Mouse (Mus musculus) heart, embryonic 15.5 days (tissue): ENCODE measurements around the gene Misp. TPM values are rescaled to one million over a fixed set of nuclear protein-coding genes. Genes with fewer than 3 reads are reported as not detected.

Experiments used
- ATAC-seq: fragments of 200-750 bp; cut with Nextera tagmentation; replicated peaks from 2 replicates; pipeline ENCODE4 v1.8.0; 2017; ENCODE audit warnings: low read depth, moderate TSS enrichment; ENCODE audit not compliant: insufficient number of reproducible peaks, insufficient read depth, low FRiP score
- H3K27ac ChIP-seq: fragments of 300-500 bp; sonication (generic); 2 replicates; pipeline ENCODE4 v1.5.1; 2015; ENCODE audit warnings: mild to moderate bottlenecking, inconsistent platforms
- H3K27me3 ChIP-seq: fragments of 300-500 bp; sonication (generic); 2 replicates; pipeline ENCODE4 v1.6.1; 2015; ENCODE audit warnings: inconsistent platforms
- H3K36me3 ChIP-seq: fragments of 300-500 bp; sonication (generic); 2 replicates; pipeline ENCODE4 v1.6.1; 2015; ENCODE audit warnings: mild to moderate bottlenecking, inconsistent platforms
- H3K4me1 ChIP-seq: fragments of 300-500 bp; sonication (generic); replicated peaks from 2 replicates; pipeline ENCODE4 v1.6.1; 2015; ENCODE audit warnings: inconsistent platforms
- H3K4me2 ChIP-seq: fragments of 300-500 bp; sonication (generic); 2 replicates; pipeline ENCODE4 v1.6.1; 2015; ENCODE audit warnings: inconsistent platforms, mild to moderate bottlenecking, moderate library complexity
- H3K4me3 ChIP-seq: fragments of 300-500 bp; sonication (generic); 2 replicates; pipeline ENCODE4 v1.5.1; 2015; ENCODE audit warnings: mild to moderate bottlenecking, inconsistent platforms
- H3K9ac ChIP-seq: fragments of 300-500 bp; sonication (generic); 2 replicates; pipeline ENCODE4 v1.6.1; 2015; ENCODE audit warnings: mild to moderate bottlenecking, inconsistent platforms
- H3K9me3 ChIP-seq: fragments of 300-500 bp; sonication (generic); replicated peaks from 2 replicates; pipeline ENCODE4 v1.6.1; 2016; ENCODE audit warnings: inconsistent platforms
- WGBS: fragments of 180-500 bp; shearing (Covaris S2); methylation state at CpG from one replicate; pipeline ENCODE4 v1.1.7; 2015; ENCODE audit warnings: mixed read lengths; 5-methylcytosine and 5-hydroxymethylcytosine counted together
- polyA plus RNA-seq: library from polyadenylated mRNA; unstranded; fragments of >200 nt; fragmentation: Nextera tagmentation; extraction: Ambion mirVana; gene quantifications from 2 replicates; pipeline ENCODE4 v1.2.1, GENCODE M21; 2015

The Misp gene
- polyA plus RNA-seq, 1 experiment from 2014 or later: 0.81 TPM

GRCm38 (mm10) chr10:79795905-79796304 lies 24.9 kb upstream of the Misp start:
- Histone ChIP-seq H3K9ac (no peak overlapping the region), H3K27me3 (0 out of 2 replicates have a peak, but pooled peaks cover 5% of the 10 kb centered on the region), H3K4me3 (no peak overlapping the region), H3K36me3 (no peaks in the 10 kb centered on the region), H3K4me1 (peaks cover 28% of the 10 kb centered on the region), H3K9me3 (no peaks in the 10 kb centered on the region), H3K27ac (no peak overlapping the region), H3K4me2 (no peak overlapping the region)
- WGBS: 93% methylated on average over 3 of the region's 3 CpGs
- ATAC-seq: no peak

- Histone ChIP-seq H3K27me3 (0 out of 2 replicates have a peak, but pooled peaks cover 5% of the 10 kb centered on the region), H3K27ac (peak overlapping the region; percentile 11; the same call in 1 of the 2 replicates), H3K36me3 (no peaks in the 10 kb centered on the region), H3K9me3 (no peaks in the 10 kb centered on the region), H3K9ac (no peak overlapping the region), H3K4me3 (no peak overlapping the region), H3K4me1 (peaks cover 35% of the 10 kb centered on the region), H3K4me2 (no peak overlapping the region; the same call in 1 of the 2 replicates)
- ATAC-seq: no peak
- 34% methylated on average over 15 of the region's 15 CpGs for WGBS
Measured at GRCm38 (mm10) chr10:79797326-79797725, 23.5 kb upstream of the Misp start.

GRCm38 (mm10) chr10:79798289-79798928 lies 22.4 kb upstream of the Misp start:
- H3K4me3 ChIP-seq: no peak overlapping the region
- no peaks in the 10 kb centered on the region for H3K9me3 ChIP-seq
- no peak overlapping the region for H3K4me2 ChIP-seq
- peak overlapping the region; percentile 13; the same call in 1 of the 2 replicates for H3K27ac ChIP-seq
- H3K27me3 ChIP-seq: 0 out of 2 replicates have a peak, but pooled peaks cover 5% of the 10 kb centered on the region
- no peak overlapping the region for H3K9ac ChIP-seq
- H3K36me3 ChIP-seq: no peaks in the 10 kb centered on the region
- 78% methylated on average over 12 of the region's 12 CpGs for WGBS
- peaks cover 40% of the 10 kb centered on the region for H3K4me1 ChIP-seq
- no peak for ATAC-seq

GRCm38 (mm10) chr10:79800508-79800907 lies 20.3 kb upstream of the Misp start:
- no peak overlapping the region for H3K27ac ChIP-seq
- H3K36me3 ChIP-seq: no peaks in the 10 kb centered on the region
- no peaks in the 10 kb centered on the region for H3K27me3 ChIP-seq
- no peaks in the 10 kb centered on the region for H3K9me3 ChIP-seq
- peaks cover 32% of the 10 kb centered on the region for H3K4me1 ChIP-seq
- no peak for ATAC-seq
- no peak overlapping the region for H3K9ac ChIP-seq
- 85% methylated on average over 11 of the region's 11 CpGs for WGBS
- H3K4me3 ChIP-seq: no peak overlapping the region
- H3K4me2 ChIP-seq: no peak overlapping the region

GRCm38 (mm10) chr10:79801837-79802236 lies 19.0 kb upstream of the Misp start:
- H3K27me3 ChIP-seq: no peaks in the 10 kb centered on the region
- H3K9me3 ChIP-seq: no peaks in the 10 kb centered on the region
- H3K9ac ChIP-seq: no peak overlapping the region
- ATAC-seq: no peak
- peak overlapping the region; percentile 33; the same call in 1 of the 2 replicates for H3K27ac ChIP-seq
- H3K4me2 ChIP-seq: 0 out of 2 replicates have a peak overlapping the region, but pooled peaks have one; percentile 17
- no peaks in the 10 kb centered on the region for H3K36me3 ChIP-seq
- H3K4me3 ChIP-seq: no peak overlapping the region
- 29% methylated on average over 3 of the region's 3 CpGs for WGBS
- H3K4me1 ChIP-seq: peaks cover 39% of the 10 kb centered on the region

GRCm38 (mm10) chr10:79802331-79802971 lies 18.3 kb upstream of the Misp start:
- ATAC-seq: 0 out of 2 replicates have a peak, but pooled peaks have one; percentile 17
- Histone ChIP-seq H3K9me3 (no peaks in the 10 kb centered on the region), H3K4me1 (peaks cover 38% of the 10 kb centered on the region), H3K36me3 (no peaks in the 10 kb centered on the region), H3K4me2 (0 out of 2 replicates have a peak overlapping the region, but pooled peaks have one; percentile 17), H3K9ac (no peak overlapping the region; the same call in 1 of the 2 replicates), H3K4me3 (no peak overlapping the region), H3K27ac (peak overlapping the region; percentile 53), H3K27me3 (no peaks in the 10 kb centered on the region)
- 35% methylated on average over 11 of the region's 11 CpGs for whole genome bisulfite sequencing

GRCm38 (mm10) chr10:79803716-79804323 lies 17.0 kb upstream of the Misp start:
- Histone ChIP-seq H3K9me3 (no peaks in the 10 kb centered on the region), H3K27ac (peak overlapping the region; percentile 53; the same call in 1 of the 2 replicates), H3K4me3 (no peak overlapping the region; the same call in 1 of the 2 replicates), H3K27me3 (no peaks in the 10 kb centered on the region), H3K4me1 (peaks cover 38% of the 10 kb centered on the region), H3K4me2 (peak overlapping the region; percentile 34), H3K9ac (no peak overlapping the region), H3K36me3 (no peaks in the 10 kb centered on the region)
- no peak; the same call in 1 of the 2 replicates for ATAC-seq
- 20% methylated on average over 29 of the region's 29 CpGs for WGBS

- Histone ChIP-seq H3K9me3 (no peaks in the 10 kb centered on the region), H3K36me3 (peaks cover 4% of the 10 kb centered on the region; the same call in 1 of the 2 replicates), H3K27ac (peak overlapping the region; percentile 76), H3K9ac (no peak overlapping the region), H3K4me2 (peak overlapping the region; percentile 34; the same call in 1 of the 2 replicates), H3K4me1 (peaks cover 38% of the 10 kb centered on the region), H3K4me3 (peak overlapping the region; percentile 17; the same call in 1 of the 2 replicates), H3K27me3 (no peaks in the 10 kb centered on the region)
- ATAC-seq: peak; percentile 65
- WGBS: 34% methylated on average over 11 of the region's 11 CpGs
Measured at GRCm38 (mm10) chr10:79805636-79806035, 15.2 kb upstream of the Misp start.

- Histone ChIP-seq H3K9me3 (no peaks in the 10 kb centered on the region), H3K9ac (peak overlapping the region; percentile 9; the same call in 1 of the 2 replicates), H3K27ac (peak overlapping the region; percentile 74), H3K4me1 (peaks cover 38% of the 10 kb centered on the region), H3K27me3 (no peaks in the 10 kb centered on the region), H3K4me2 (peak overlapping the region; percentile 34), H3K4me3 (peak overlapping the region; percentile 17), H3K36me3 (peaks cover 8% of the 10 kb centered on the region; the same call in 1 of the 2 replicates)
- ATAC-seq: no peak
- WGBS: 69% methylated on average over 9 of the region's 9 CpGs
Measured at GRCm38 (mm10) chr10:79806331-79806730, 14.5 kb upstream of the Misp start.

- Histone ChIP-seq H3K36me3 (peaks cover 8% of the 10 kb centered on the region; the same call in 1 of the 2 replicates), H3K9me3 (no peaks in the 10 kb centered on the region), H3K4me1 (peaks cover 34% of the 10 kb centered on the region), H3K9ac (0 out of 2 replicates have a peak overlapping the region, but pooled peaks have one; percentile 9), H3K4me2 (peak overlapping the region; percentile 34), H3K27ac (peak overlapping the region; percentile 74), H3K27me3 (no peaks in the 10 kb centered on the region), H3K4me3 (peak overlapping the region; percentile 17; the same call in 1 of the 2 replicates)
- WGBS: 76% methylated on average over 10 of the region's 10 CpGs
- ATAC-seq: no peak
Measured at GRCm38 (mm10) chr10:79806972-79807371, 13.8 kb upstream of the Misp start.

GRCm38 (mm10) chr10:79807826-79808225 lies 13.0 kb upstream of the Misp start:
- Histone ChIP-seq H3K9me3 (no peaks in the 10 kb centered on the region), H3K4me2 (peak overlapping the region; percentile 34), H3K4me3 (peak overlapping the region; percentile 12; the same call in 1 of the 2 replicates), H3K36me3 (peaks cover 8% of the 10 kb centered on the region; the same call in 1 of the 2 replicates), H3K27ac (peak overlapping the region; percentile 74), H3K9ac (no peak overlapping the region), H3K4me1 (peaks cover 29% of the 10 kb centered on the region), H3K27me3 (no peaks in the 10 kb centered on the region)
- ATAC-seq: peak; percentile 19; the same call in 1 of the 2 replicates
- WGBS: 53% methylated on average over 11 of the region's 11 CpGs
